Mouse (Mus musculus) liver, embryonic 12.5 days (tissue): Measurements from ENCODE around the gene Cox20. TPM values are rescaled to one million over a fixed set of nuclear protein-coding genes. Genes with fewer than 3 reads are reported as not detected.
"Not testable (repeated sequence)": the region's sequence is repeated elsewhere in the genome, so short reads cannot be mapped to it uniquely, and the experiment has no call there.

ENCODE experiments used
- ATAC-seq: fragments of 200-750 bp; cut with Nextera tagmentation; 2 replicates; pipeline ENCODE4 v1.8.0; 2017; ENCODE audit warnings: moderate number of reproducible peaks, mild to moderate bottlenecking, moderate library complexity
- H3K27ac ChIP-seq: fragments of 300-500 bp; sonication (generic); 2 replicates; pipeline ENCODE4 v1.5.1; 2016; ENCODE audit warnings: mild to moderate bottlenecking
- H3K27me3 ChIP-seq: fragments of 300-500 bp; sonication (generic); replicated peaks from 2 replicates; pipeline ENCODE4 v1.6.1; 2016; ENCODE audit warnings: mild to moderate bottlenecking, moderate library complexity
- H3K36me3 ChIP-seq: fragments of 300-500 bp; sonication (generic); 2 replicates; pipeline ENCODE4 v1.6.1; 2016; ENCODE audit warnings: mild to moderate bottlenecking, moderate library complexity
- H3K4me1 ChIP-seq: fragments of 300-500 bp; sonication (generic); 2 replicates; pipeline ENCODE4 v1.6.1; 2016
- H3K4me2 ChIP-seq: fragments of 300-500 bp; sonication (generic); 2 replicates; pipeline ENCODE4 v1.6.1; 2016; ENCODE audit warnings: mild to moderate bottlenecking, moderate library complexity
- H3K4me3 ChIP-seq: fragments of 300-500 bp; sonication (generic); 2 replicates; pipeline ENCODE4 v1.5.1; 2016; ENCODE audit warnings: mild to moderate bottlenecking, moderate library complexity
- H3K9ac ChIP-seq: fragments of 300-500 bp; sonication (generic); 2 replicates; pipeline ENCODE4 v1.6.1; 2016; ENCODE audit warnings: mild to moderate bottlenecking, moderate library complexity
- H3K9me3 ChIP-seq: fragments of 300-500 bp; sonication (generic); replicated peaks from 2 replicates; pipeline ENCODE4 v1.6.1; 2016; ENCODE audit warnings: mild to moderate bottlenecking, moderate library complexity
- WGBS: fragments of 180-500 bp; shearing (Covaris S2); methylation state at CpG from one replicate; pipeline ENCODE4 v1.1.7; 2016; ENCODE audit not compliant: insufficient replicate concordance; 5-methylcytosine and 5-hydroxymethylcytosine counted together
- polyA plus RNA-seq: library from polyadenylated mRNA; unstranded; fragments of >200 nt; fragmentation: Nextera tagmentation; extraction: Ambion mirVana; gene quantifications from 2 replicates; pipeline ENCODE4 v1.2.1, GENCODE M21; 2016

The Cox20 gene
- polyA plus RNA-seq, 1 experiment from 2014 or later, result 110 TPM

DNA sequence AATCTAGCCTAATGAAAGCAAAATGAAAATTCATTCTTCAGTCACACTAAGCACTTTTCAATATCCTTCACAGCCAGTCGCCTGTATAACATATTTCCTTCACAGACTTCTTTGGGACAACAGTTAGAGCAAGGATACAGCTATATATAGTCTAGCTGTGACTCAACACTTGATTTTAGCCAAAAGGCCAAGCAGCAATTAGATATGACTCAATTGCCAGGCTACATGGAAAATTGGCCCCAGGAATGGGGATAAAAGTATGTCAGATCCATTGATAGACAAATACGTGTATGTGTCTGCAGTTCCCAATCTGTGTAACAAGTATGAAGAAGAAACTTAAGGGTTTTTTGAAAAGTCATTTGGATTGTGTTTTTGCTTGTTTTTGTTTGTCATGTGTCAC, 21.3 kb downstream of the Cox20 start:
- H3K27me3 ChIP-seq, result no peaks in the 10 kb centered on the region
- no peak overlapping the region for H3K27ac ChIP-seq
- peaks cover 9% of the 10 kb centered on the region for H3K36me3 ChIP-seq
- H3K4me3 ChIP-seq, result no peak overlapping the region
- no peaks in the 10 kb centered on the region for H3K9me3 ChIP-seq
- no peak overlapping the region for H3K9ac ChIP-seq
- no peak overlapping the region for H3K4me2 ChIP-seq
- H3K4me1 ChIP-seq, result peaks cover 14% of the 10 kb centered on the region
- ATAC-seq, result no peak
- 81% methylated on average over 2 of the region's 2 CpGs for WGBS

DNA sequence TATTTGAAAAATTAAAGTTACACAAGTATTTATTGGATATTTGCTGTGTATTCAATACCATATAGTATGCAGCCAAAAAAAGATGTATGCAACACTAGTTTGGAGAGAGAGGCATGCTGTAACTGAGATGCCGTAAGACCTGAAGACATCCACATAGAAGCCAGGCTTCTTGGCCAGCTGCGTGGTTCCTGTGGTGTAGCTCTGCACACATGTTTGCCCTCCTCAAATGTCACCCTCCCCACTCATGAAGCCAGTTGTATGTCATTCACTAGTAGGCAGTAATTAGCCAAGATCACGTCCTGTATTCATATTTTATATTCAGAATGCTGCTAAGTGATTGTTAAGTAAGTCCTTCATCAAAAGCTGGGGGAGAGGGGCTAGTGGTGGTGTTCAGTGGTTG, 22.5 kb downstream of the Cox20 start:
- Histone ChIP-seq H3K36me3 (0 out of 2 replicates have a peak, but pooled peaks cover 3% of the 10 kb centered on the region), H3K9me3 (no peaks in the 10 kb centered on the region), H3K4me1 (peaks cover 13% of the 10 kb centered on the region), H3K9ac (no peak overlapping the region), H3K27ac (no peak overlapping the region), H3K4me3 (no peak overlapping the region), H3K27me3 (no peaks in the 10 kb centered on the region), H3K4me2 (no peak overlapping the region)
- ATAC-seq, result no peak
- WGBS, result 83% methylated on average over 3 of the region's 3 CpGs

DNA sequence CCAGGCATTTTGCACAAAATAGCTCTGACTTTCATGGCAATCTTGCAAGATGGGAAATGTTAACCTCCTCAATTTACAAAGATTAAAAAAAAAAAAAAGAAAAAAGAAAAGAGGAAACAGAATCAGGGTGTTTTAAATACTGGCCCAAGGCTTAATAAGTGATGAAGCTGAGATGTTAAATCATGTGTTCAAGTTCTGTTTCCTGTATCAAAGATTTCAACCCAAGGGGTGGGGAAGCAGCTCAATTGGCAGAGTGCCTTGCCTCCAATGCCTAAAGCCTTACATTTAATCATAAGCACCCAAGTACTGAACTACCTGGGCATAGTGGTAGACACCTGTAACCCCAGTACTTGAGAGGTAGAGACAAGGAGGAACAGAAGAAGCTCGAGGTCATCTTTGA, 23.1 kb downstream of the Cox20 start:
- H3K9me3 ChIP-seq, result no peaks in the 10 kb centered on the region
- no peak overlapping the region for H3K4me2 ChIP-seq
- no peaks in the 10 kb centered on the region for H3K36me3 ChIP-seq
- H3K27ac ChIP-seq, result no peak overlapping the region
- no peak overlapping the region for H3K4me3 ChIP-seq
- H3K4me1 ChIP-seq, result peaks cover 13% of the 10 kb centered on the region
- 29% methylated on average over 1 of the region's 1 CpGs for WGBS
- H3K27me3 ChIP-seq, result no peaks in the 10 kb centered on the region
- no peak for ATAC-seq
- H3K9ac ChIP-seq, result no peak overlapping the region

DNA sequence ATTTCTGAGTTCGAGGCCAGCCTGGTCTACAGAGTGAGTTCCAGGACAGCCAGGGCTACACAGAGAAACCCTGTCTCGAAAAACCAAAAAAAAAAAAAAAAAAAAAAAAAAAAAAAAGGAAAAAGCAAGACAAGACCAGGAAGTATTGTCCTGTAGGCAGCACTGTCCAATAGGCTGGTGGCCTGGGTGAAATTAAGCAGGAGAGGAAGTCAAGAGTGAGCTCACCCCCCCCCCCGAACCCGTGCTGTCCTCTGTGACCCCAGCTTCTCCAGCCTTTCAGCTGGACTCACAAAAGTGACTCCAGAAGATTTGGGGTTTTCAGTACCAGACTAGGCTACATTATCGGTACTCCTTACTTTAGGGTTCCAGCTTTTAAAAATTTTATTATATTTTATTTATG, 23.7 kb downstream of the Cox20 start:
- WGBS, result 56% methylated on average over 5 of the region's 5 CpGs
- Histone ChIP-seq H3K9me3 (no peaks in the 10 kb centered on the region), H3K36me3 (no peaks in the 10 kb centered on the region)

DNA sequence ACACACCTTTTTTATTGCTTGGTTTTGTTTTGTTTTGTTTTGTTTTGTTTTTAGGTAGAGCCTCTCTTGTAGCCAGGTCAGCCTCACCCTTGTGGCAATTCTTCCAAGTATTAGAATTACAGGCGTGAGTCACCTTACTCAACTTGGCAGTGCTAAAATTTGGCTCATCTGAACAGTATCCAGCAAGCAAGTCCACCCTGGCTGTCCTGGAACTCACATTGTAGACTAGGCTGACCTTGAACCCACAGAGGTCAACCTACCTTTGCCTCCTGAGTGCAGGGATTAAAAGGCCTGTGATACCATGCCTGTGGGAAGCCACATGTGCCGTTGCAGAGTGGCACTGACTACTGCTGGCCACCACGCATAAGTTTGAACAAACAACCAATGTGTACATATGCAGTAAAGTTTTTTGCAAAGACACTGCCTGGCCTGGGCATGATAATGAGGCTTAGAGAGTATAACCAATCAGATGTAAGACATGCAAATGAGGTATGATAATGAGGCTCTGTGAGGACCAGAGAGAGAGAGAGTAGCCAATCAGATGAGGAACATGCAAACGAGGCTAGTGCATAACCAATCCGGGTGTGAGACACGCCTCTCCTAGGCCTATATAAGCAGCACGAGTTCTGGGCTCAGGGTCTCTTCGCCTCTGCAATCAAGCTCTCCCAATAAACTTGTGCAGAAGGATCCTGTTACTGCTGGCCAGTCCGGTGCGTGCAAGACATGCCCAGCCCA, 25.3 kb downstream of the Cox20 start:
- not testable (repeated sequence) for H3K9me3 ChIP-seq, H3K36me3 ChIP-seq, H3K27ac ChIP-seq, H3K4me1 ChIP-seq, H3K9ac ChIP-seq, H3K4me3 ChIP-seq, ATAC-seq, H3K4me2 ChIP-seq, H3K27me3 ChIP-seq
- WGBS, result 76% methylated on average over 10 of the region's 10 CpGs

More for the DNA sequence above, 23.7 kb downstream of the Cox20 start:
- Histone ChIP-seq H3K27ac (no peak overlapping the region), H3K4me3 (no peak overlapping the region), H3K27me3 (no peaks in the 10 kb centered on the region), H3K9ac (no peak overlapping the region), H3K4me1 (peaks cover 13% of the 10 kb centered on the region), H3K4me2 (no peak overlapping the region)
- ATAC-seq, result no peak

DNA sequence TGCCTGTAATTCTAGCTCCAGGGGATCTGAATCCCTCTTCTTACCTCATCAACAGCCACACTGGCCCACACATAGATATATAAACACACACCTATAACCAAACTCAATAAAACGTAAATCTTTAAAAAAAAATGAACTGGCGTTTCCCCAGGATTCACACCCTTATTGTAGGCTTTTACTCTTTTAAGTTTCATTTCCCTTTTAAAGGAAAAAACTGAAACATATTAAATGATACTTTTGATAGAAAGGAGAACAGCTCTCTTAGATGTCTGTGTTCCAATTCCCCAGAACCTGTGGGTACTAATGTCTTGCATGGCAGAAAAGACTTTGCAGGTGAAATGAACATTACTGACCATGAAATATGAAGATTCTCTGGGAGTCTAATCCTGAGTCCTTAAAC, 31.9 kb downstream of the Cox20 start:
- no peak overlapping the region for H3K9ac ChIP-seq
- H3K4me1 ChIP-seq, result no peaks in the 10 kb centered on the region
- no peak overlapping the region for H3K4me2 ChIP-seq
- no peaks in the 10 kb centered on the region for H3K27me3 ChIP-seq
- 90% methylated on average over 2 of the region's 2 CpGs for WGBS
- no peak for ATAC-seq
- no peak overlapping the region for H3K4me3 ChIP-seq
- H3K36me3 ChIP-seq, result no peaks in the 10 kb centered on the region
- H3K9me3 ChIP-seq, result no peaks in the 10 kb centered on the region
- no peak overlapping the region for H3K27ac ChIP-seq

DNA sequence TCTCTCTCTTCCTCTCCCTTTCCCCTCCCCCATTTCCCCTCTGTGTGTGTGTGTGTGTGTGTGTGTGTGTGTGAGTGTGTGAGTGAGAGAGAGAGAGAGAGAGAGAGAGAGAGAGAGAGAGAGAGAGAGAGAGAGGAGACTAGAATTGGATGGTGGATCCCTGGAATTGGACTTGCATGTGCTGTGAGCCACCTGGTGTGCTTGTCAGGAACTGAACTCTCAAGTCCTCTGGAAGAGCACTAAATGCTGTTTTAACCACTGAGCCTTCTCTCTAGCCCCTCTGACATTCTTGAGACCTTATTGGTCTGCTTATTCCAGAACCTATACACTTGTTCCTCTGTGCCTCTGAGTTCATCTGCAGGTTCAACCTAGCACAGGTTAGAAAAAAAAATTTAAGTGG, 32.7 kb downstream of the Cox20 start:
- no peaks in the 10 kb centered on the region for H3K27me3 ChIP-seq
- no peaks in the 10 kb centered on the region for H3K36me3 ChIP-seq
- no peaks in the 10 kb centered on the region for H3K4me1 ChIP-seq
- H3K9me3 ChIP-seq, result no peaks in the 10 kb centered on the region
- no peak overlapping the region for H3K4me3 ChIP-seq
- ATAC-seq, result no peak
- no peak overlapping the region for H3K9ac ChIP-seq
- H3K27ac ChIP-seq, result no peak overlapping the region
- no peak overlapping the region for H3K4me2 ChIP-seq

DNA sequence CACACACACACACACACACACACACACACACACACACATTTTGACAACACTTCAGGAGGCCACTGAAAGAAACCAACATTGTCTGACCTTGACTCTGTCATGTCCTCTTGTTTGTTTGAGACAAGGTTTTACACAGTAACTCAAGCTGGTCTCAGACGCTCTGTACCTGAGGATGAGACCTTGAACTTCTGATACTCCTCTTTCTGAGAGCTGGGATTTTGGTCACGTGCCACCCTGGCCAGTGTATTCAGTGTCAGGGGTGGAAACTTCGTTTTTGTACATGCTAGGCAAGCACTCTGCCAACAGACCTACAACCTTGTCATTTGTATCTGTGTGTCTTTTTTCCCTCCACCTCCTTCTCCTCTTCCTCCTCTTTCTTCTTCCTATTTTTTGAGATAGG, 35.6 kb downstream of the Cox20 start:
- Histone ChIP-seq H3K27me3 (no peaks in the 10 kb centered on the region), H3K36me3 (no peaks in the 10 kb centered on the region), H3K4me2 (no peak overlapping the region), H3K4me3 (no peak overlapping the region), H3K27ac (no peak overlapping the region), H3K9ac (no peak overlapping the region), H3K4me1 (no peaks in the 10 kb centered on the region), H3K9me3 (no peaks in the 10 kb centered on the region)
- ATAC-seq, result no peak
- WGBS, result 41% methylated on average over 3 of the region's 3 CpGs

DNA sequence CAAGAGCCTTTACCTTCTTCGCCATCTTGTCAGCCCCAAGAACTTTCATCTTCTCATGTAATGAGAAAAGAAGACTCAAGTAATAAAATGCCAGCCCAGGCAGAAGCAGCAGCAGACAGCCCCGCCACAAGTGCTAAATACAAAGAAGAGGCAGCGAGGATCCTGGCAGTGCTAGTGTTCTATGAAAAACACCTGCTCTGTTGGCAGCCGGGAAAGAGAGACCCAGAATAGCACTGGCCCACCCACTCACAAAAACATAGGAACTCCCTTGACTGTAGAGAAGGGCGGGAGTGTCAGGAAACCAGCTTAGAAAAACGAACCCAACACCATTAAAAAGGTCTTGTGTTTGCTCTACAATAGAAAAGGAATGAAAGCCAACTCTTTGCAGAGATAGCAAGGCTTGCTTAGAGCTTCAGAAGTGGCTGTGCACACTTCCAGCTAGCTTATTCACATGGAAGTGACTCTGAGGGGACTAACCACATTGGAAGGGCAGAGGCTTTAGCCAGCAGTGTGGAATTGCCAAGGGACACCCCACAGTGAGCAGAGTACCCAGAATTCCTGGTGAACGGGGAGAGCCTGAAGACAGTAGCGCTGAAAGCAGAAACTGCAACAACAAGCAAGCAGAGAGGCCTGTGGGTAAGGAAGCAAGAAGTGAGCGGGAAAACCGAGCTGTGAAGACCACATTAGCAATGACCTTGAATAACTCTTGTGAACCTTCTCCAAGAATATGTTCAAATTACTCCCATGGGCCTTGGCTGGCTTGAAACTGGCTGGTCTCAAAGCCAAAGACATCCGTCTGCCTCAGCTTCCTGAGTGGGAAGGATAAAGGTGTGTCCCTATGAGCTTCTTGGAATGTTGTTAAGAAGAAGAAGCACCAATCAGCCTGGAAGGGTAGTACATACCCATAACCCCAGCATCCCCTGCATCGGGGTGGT, 39.1 kb downstream of the Cox20 start:
- Histone ChIP-seq H3K27me3 (no peaks in the 10 kb centered on the region), H3K27ac (no peak overlapping the region), H3K9me3 (no peaks in the 10 kb centered on the region), H3K9ac (no peak overlapping the region), H3K4me3 (no peak overlapping the region), H3K4me1 (no peaks in the 10 kb centered on the region), H3K36me3 (no peaks in the 10 kb centered on the region), H3K4me2 (no peak overlapping the region)
- WGBS, result 68% methylated on average over 12 of the region's 12 CpGs
- ATAC-seq, result no peak

DNA sequence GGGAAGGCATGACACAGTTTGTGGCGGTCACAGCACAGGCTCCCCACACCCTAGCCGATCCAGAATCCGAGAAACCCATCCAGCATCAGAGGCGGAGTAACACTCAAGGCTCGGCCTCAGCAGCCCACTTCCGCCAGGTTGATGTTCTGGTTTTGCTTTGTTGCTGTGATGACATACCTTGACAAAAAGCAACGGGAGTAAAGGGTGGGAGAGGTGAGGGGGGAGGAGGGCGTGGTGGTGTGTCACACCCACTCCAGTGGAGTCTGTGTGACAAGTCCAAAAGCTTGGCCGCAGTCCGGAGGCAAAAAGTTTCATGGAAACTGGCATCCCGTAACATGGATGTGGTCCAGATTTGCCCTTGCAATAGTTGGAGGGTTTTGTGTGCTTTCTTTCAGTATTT, 41.3 kb downstream of the Cox20 start:
- no peaks in the 10 kb centered on the region for H3K27me3 ChIP-seq
- WGBS, result 70% methylated on average over 11 of the region's 11 CpGs

DNA sequence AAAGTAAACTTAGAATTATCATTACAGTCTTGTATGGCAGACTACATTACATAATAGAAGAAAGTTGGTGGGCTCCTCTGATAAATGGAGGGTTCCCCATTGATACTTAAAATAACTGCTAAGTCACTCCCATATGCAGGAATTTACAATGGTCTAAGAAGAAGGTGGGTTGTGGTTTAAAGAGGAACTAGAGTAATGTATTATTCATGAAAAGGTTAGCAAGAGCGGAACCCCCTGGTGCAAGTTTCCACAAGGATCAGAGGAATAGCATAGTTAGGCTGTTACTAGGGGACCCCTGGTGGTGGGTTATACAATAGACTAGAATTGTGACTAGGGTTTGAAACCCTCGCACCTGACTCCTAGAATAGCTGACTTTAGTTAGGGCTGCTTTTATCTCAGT, 41.8 kb downstream of the Cox20 start:
- H3K9me3 ChIP-seq, result no peaks in the 10 kb centered on the region
- WGBS, result 65% methylated on average over 2 of the region's 2 CpGs

More for the DNA sequence above, 41.3 kb downstream of the Cox20 start:
- H3K4me2 ChIP-seq, result no peak overlapping the region
- ATAC-seq, result no peak
- H3K4me1 ChIP-seq, result no peaks in the 10 kb centered on the region
- H3K36me3 ChIP-seq, result no peaks in the 10 kb centered on the region
- H3K9ac ChIP-seq, result no peak overlapping the region
- H3K9me3 ChIP-seq, result no peaks in the 10 kb centered on the region
- H3K27ac ChIP-seq, result no peak overlapping the region
- H3K4me3 ChIP-seq, result no peak overlapping the region

DNA sequence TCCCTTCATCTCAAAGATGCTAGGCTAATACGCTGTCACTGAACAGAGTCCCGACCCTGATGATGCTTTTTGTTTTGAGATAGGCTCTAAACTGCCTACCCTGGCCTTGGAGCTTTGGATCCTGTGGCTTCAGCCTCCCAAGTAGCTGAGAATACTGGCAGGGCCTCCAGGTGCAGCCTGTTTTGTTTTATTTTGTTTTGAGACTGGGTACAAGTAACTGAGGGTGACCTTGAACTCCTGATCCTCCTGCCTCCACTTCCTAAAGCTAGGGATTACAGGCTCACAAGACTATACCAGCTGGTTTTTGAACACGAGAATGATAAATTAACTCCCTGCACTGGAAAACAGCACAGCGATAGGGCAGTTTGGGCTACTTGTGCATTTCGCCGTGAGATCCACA, 46.2 kb downstream of the Cox20 start:
- no peaks in the 10 kb centered on the region for H3K27me3 ChIP-seq
- no peak overlapping the region for H3K9ac ChIP-seq
- H3K36me3 ChIP-seq, result no peaks in the 10 kb centered on the region
- 80% methylated on average over 6 of the region's 6 CpGs for WGBS
- ATAC-seq, result no peak
- no peak overlapping the region for H3K4me2 ChIP-seq
- no peak overlapping the region for H3K4me3 ChIP-seq
- no peak overlapping the region for H3K27ac ChIP-seq
- no peaks in the 10 kb centered on the region for H3K9me3 ChIP-seq
- H3K4me1 ChIP-seq, result peaks cover 25% of the 10 kb centered on the region

More for the DNA sequence above, 41.8 kb downstream of the Cox20 start:
- Histone ChIP-seq H3K4me1 (no peaks in the 10 kb centered on the region), H3K4me3 (no peak overlapping the region), H3K4me2 (no peak overlapping the region), H3K27ac (no peak overlapping the region), H3K9ac (no peak overlapping the region), H3K27me3 (no peaks in the 10 kb centered on the region), H3K36me3 (no peaks in the 10 kb centered on the region)
- ATAC-seq, result no peak
